Mouse (Mus musculus): ENCODE results near the gene Fes. TPM values are rescaled to one million over a fixed set of nuclear protein-coding genes. Genes with fewer than 3 reads are reported as not detected.

The Fes gene
- total and polyA plus RNA-seq, 2 experiments from 2014 or later: 4.9 to 16.1 TPM

DNA sequence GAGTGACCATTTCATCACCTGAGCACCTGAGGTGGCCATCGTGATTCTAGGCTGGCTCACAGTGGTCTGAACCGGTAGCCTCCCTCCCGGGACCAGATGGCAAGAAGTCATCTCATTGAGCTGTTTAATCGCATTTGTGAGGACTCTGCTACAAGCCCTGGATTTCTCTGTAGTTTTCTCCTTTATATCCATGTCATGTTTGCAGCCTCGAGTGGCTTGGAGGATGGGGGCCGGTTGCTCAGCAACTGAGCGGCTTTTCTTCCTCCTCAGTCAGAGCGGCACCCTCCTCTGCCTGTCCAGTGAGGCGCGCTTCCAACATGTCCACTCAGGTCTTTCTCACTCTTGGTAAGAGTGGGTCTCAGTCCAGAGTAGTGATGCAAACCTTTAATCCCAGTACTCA lies 11.6 kb downstream of the Fes start:
- no peak overlapping the region for H3K4me2 ChIP-seq (ENCODE audit: low read depth, low read length)
- no peak overlapping the region for H3K4me3 ChIP-seq (ENCODE audit: low read length)
- H3K36me3 ChIP-seq (ENCODE audit: insufficient read depth, low read length): no peaks in the 10 kb centered on the region
- H3K27ac ChIP-seq: no peak overlapping the region
- no peak for TF ChIP-seq CTCF (IDR thresholded peaks at IDR 0.05; ENCODE audit: low read depth)
- ATAC-seq (peak; percentile 38; the same call in 1 of the 2 replicates), DNase-seq (ENCODE audit: low spot score) (peak; percentile 43)
- no peaks in the 10 kb centered on the region for H3K4me1 ChIP-seq (ENCODE audit: insufficient read depth, low read length)
- no peaks in the 10 kb centered on the region for H3K27me3 ChIP-seq (ENCODE audit: insufficient read depth, low read length)
- WGBS: 38% methylated on average over 10 of the region's 10 CpGs
- H3K9ac ChIP-seq (replicated peaks; ENCODE audit: low read length): no peak overlapping the region
- H3K9me3 ChIP-seq (ENCODE audit: low read length): no peaks in the 10 kb centered on the region

- DNase-seq (ENCODE audit: low spot score) (no peak), ATAC-seq (no peak)
- H3K4me3 ChIP-seq (ENCODE audit: low read length): no peak overlapping the region
- H3K36me3 ChIP-seq (ENCODE audit: insufficient read depth, low read length): no peaks in the 10 kb centered on the region
- no peaks in the 10 kb centered on the region for H3K9me3 ChIP-seq (ENCODE audit: low read length)
- WGBS: 88% methylated on average over 9 of the region's 9 CpGs
- no peak for TF ChIP-seq CTCF (IDR thresholded peaks at IDR 0.05; ENCODE audit: low read depth)
- H3K4me1 ChIP-seq (ENCODE audit: insufficient read depth, low read length): no peaks in the 10 kb centered on the region
- H3K27ac ChIP-seq: no peak overlapping the region
- no peak overlapping the region for H3K9ac ChIP-seq (replicated peaks; ENCODE audit: low read length)
- no peak overlapping the region for H3K4me2 ChIP-seq (ENCODE audit: low read depth, low read length)
- no peaks in the 10 kb centered on the region for H3K27me3 ChIP-seq (ENCODE audit: insufficient read depth, low read length)
Observed at GRCm38 (mm10) chr7:80375376-80376039, 12.2 kb downstream of the Fes start.

GRCm38 (mm10) chr7:80374733-80375132 lies 13.0 kb downstream of the Fes start:
- Histone ChIP-seq H3K27ac (no peak overlapping the region), H3K4me1 (ENCODE audit: insufficient read depth, low read length) (peaks cover 3% of the 10 kb centered on the region), H3K9me3 (ENCODE audit: low read length) (no peaks in the 10 kb centered on the region), H3K9ac (replicated peaks; ENCODE audit: low read length) (no peak overlapping the region), H3K27me3 (ENCODE audit: insufficient read depth, low read length) (no peaks in the 10 kb centered on the region), H3K4me3 (ENCODE audit: low read length) (no peak overlapping the region), H3K4me2 (ENCODE audit: low read depth, low read length) (no peak overlapping the region), H3K36me3 (ENCODE audit: insufficient read depth, low read length) (no peaks in the 10 kb centered on the region)
- WGBS: 82% methylated on average over 3 of the region's 3 CpGs
- no peak for TF ChIP-seq CTCF (IDR thresholded peaks at IDR 0.05; ENCODE audit: low read depth)
- no peak for DNase-seq (ENCODE audit: low spot score)
- no peak for ATAC-seq

DNA sequence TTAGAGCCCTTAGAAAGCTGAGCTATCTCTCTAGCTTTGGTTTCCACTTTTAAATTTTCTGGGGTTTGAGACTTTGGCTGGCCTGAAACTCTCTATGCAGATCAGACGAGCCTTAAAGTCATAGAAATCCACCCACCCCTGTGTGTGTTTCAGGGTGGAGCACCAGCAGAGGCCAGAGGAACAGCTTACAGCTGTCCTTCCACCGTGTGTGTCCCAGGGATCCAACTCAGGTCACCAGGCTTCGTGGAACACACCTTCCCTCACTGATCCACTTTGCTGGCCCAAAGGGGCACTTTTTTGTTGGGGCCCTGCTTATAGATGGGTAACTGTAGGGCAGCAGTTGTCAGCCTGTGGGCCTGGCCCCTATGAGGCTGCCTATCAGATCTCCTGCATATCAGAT lies 13.5 kb downstream of the Fes start:
- TF ChIP-seq CTCF (IDR thresholded peaks at IDR 0.05; ENCODE audit: low read depth): no peak
- 62% methylated on average over 3 of the region's 3 CpGs for WGBS
- no peak overlapping the region for H3K4me2 ChIP-seq (ENCODE audit: low read depth, low read length)
- no peaks in the 10 kb centered on the region for H3K36me3 ChIP-seq (ENCODE audit: insufficient read depth, low read length)
- H3K9ac ChIP-seq (replicated peaks; ENCODE audit: low read length): no peak overlapping the region
- ATAC-seq: no peak
- no peaks in the 10 kb centered on the region for H3K9me3 ChIP-seq (ENCODE audit: low read length)
- no peaks in the 10 kb centered on the region for H3K27me3 ChIP-seq (ENCODE audit: insufficient read depth, low read length)
- no peak overlapping the region for H3K4me3 ChIP-seq (ENCODE audit: low read length)
- peaks cover 7% of the 10 kb centered on the region for H3K4me1 ChIP-seq (ENCODE audit: insufficient read depth, low read length)
- H3K27ac ChIP-seq: no peak overlapping the region
- DNase-seq (ENCODE audit: low spot score): no peak

DNA sequence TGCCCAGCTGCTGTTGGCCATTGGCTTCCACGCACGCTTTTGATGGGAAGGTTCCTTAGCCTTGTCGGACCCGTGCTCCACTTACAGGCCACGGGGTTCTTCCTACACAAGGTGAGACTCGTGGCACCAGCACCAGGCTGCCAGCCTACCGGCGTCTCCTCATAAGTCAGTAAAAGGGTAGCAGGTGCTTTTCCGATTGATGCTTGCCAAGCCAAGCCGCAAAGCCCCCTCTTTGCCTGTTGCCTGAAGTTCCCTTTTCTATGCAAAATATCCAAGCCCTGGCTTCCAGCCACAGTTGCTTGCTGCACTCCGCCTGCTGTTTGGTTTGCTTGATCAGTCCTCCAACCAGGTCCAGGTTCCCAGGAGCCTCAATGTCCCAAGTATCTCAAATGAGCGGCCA lies 13.9 kb downstream of the Fes start:
- H3K4me2 ChIP-seq (ENCODE audit: low read depth, low read length): no peak overlapping the region
- H3K36me3 ChIP-seq (ENCODE audit: insufficient read depth, low read length): no peaks in the 10 kb centered on the region
- ATAC-seq (no peak), DNase-seq (ENCODE audit: low spot score) (peak; percentile 25)
- no peak for TF ChIP-seq CTCF (IDR thresholded peaks at IDR 0.05; ENCODE audit: low read depth)
- no peak overlapping the region for H3K4me3 ChIP-seq (ENCODE audit: low read length)
- H3K4me1 ChIP-seq (ENCODE audit: insufficient read depth, low read length): peaks cover 9% of the 10 kb centered on the region
- 65% methylated on average over 12 of the region's 12 CpGs for WGBS
- H3K9me3 ChIP-seq (ENCODE audit: low read length): no peaks in the 10 kb centered on the region
- no peak overlapping the region for H3K27ac ChIP-seq
- H3K27me3 ChIP-seq (ENCODE audit: insufficient read depth, low read length): no peaks in the 10 kb centered on the region
- no peak overlapping the region for H3K9ac ChIP-seq (replicated peaks; ENCODE audit: low read length)

DNA sequence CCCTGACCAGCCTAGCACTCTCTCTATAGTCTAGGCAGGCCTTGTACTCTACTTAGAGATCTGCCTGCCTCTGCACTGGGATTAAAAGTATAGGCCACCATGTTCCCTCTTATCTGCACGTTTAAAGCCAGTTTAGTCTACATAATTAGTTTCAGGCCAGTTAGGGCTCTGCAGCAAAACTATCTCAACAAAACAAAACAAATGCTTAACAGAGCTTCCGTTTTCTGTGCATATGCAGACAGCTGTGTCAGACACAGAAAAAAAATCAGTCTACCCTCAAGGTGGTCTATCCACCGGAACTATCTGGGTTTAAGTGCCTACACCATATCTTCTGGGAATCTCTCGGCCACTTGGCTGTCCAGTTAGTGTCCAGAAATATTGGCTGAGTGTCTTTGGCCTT lies 14.4 kb downstream of the Fes start:
- H3K9ac ChIP-seq (replicated peaks; ENCODE audit: low read length): no peak overlapping the region
- no peaks in the 10 kb centered on the region for H3K27me3 ChIP-seq (ENCODE audit: insufficient read depth, low read length)
- WGBS: 86% methylated on average over 4 of the region's 4 CpGs
- H3K9me3 ChIP-seq (ENCODE audit: low read length): no peaks in the 10 kb centered on the region
- peaks cover 9% of the 10 kb centered on the region for H3K4me1 ChIP-seq (ENCODE audit: insufficient read depth, low read length)
- ATAC-seq: no peak
- no peak for DNase-seq (ENCODE audit: low spot score)
- no peak overlapping the region for H3K4me3 ChIP-seq (ENCODE audit: low read length)
- no peak for TF ChIP-seq CTCF (IDR thresholded peaks at IDR 0.05; ENCODE audit: low read depth)
- no peak overlapping the region for H3K27ac ChIP-seq
- H3K36me3 ChIP-seq (ENCODE audit: insufficient read depth, low read length): peaks cover 2% of the 10 kb centered on the region; the same call in 1 of the 2 replicates
- no peak overlapping the region for H3K4me2 ChIP-seq (ENCODE audit: low read depth, low read length)

- no peak overlapping the region for H3K4me2 ChIP-seq (ENCODE audit: low read depth, low read length)
- ATAC-seq (no peak), DNase-seq (ENCODE audit: low spot score) (no peak)
- peaks cover 8% of the 10 kb centered on the region; the same call in 1 of the 2 replicates for H3K36me3 ChIP-seq (ENCODE audit: insufficient read depth, low read length)
- H3K27me3 ChIP-seq (ENCODE audit: insufficient read depth, low read length): no peaks in the 10 kb centered on the region
- WGBS: 55% methylated on average over 2 of the region's 2 CpGs
- H3K9me3 ChIP-seq (ENCODE audit: low read length): no peaks in the 10 kb centered on the region
- no peak for TF ChIP-seq CTCF (IDR thresholded peaks at IDR 0.05; ENCODE audit: low read depth)
- H3K4me3 ChIP-seq (ENCODE audit: low read length): no peak overlapping the region
- H3K27ac ChIP-seq: no peak overlapping the region
- peaks cover 9% of the 10 kb centered on the region for H3K4me1 ChIP-seq (ENCODE audit: insufficient read depth, low read length)
- H3K9ac ChIP-seq (replicated peaks; ENCODE audit: low read length): no peak overlapping the region
Observed at GRCm38 (mm10) chr7:80372667-80373066, 15.1 kb downstream of the Fes start.

All from hindbrain, postnatal 0 days (tissue).